Mouse (Mus musculus) erythroblast, embryonic 14.5 days (primary cell): ENCODE results near the gene Ccdc187. TPM values are rescaled to one million over a fixed set of nuclear protein-coding genes. Genes with fewer than 3 reads are reported as not detected.

Source experiments
- H3K27me3 ChIP-seq: 2 replicates; pipeline ENCODE4 v1.6.1; 2012; ENCODE audit warnings: inconsistent platforms; ENCODE audit not compliant: control insufficient read depth
- H3K36me3 ChIP-seq: 2 replicates; pipeline ENCODE4 v1.6.1; 2012; ENCODE audit warnings: mild to moderate bottlenecking, inconsistent platforms; ENCODE audit not compliant: control insufficient read depth
- H3K4me1 ChIP-seq: 2 replicates; pipeline ENCODE4 v1.6.1; 2012; ENCODE audit warnings: inconsistent platforms; ENCODE audit not compliant: control insufficient read depth
- H3K4me3 ChIP-seq: replicated peaks from 2 replicates; pipeline ENCODE3; 2012; ENCODE audit warnings: moderate library complexity, mild to moderate bottlenecking, inconsistent platforms
- H3K9me3 ChIP-seq: 2 replicates; pipeline ENCODE4 v1.6.1; 2012; ENCODE audit warnings: low read length, inconsistent platforms, mixed read lengths; ENCODE audit not compliant: control insufficient read depth
- GATA1 ChIP-seq: IDR thresholded peaks from 2 replicates; pipeline ENCODE4 v1.6.1; 2012; ENCODE audit warnings: low read length, inconsistent platforms, mixed read lengths
- TAL1 ChIP-seq: IDR thresholded peaks from 3 replicates; pipeline ENCODE4 v1.6.1; 2012; ENCODE audit warnings: low read length, inconsistent platforms, mixed read lengths
- polyA plus RNA-seq: library from polyadenylated mRNA; stranded (reverse); fragments of >175 nt; gene quantifications from 2 replicates; pipeline ENCODE4 v1.2.3, GENCODE M21; 2012

The Ccdc187 gene
- polyA plus RNA-seq, 1 experiment: under 0.01 TPM

DNA sequence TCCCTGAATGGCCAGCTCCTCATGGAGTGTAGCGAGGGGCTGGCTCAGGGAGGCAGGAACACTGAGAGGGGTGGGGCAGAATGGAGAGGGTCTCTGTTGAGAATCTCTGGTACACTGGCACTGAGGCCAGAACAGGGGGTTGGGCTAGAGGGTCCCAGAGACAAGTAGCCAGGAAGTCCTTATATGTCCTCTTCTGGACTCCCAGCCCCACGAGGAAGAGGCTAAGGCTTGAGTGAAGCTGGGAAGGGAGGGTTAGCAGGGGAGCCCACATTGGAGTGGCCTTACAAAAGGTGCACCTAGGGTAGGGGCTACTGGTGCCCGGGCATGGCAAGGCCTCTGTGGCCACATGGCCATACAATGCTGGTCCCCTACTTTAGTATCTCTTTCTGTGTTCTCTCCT lies 23.0 kb upstream of the Ccdc187 start:
- H3K9me3 ChIP-seq: no peaks in the 10 kb centered on the region
- H3K4me1 ChIP-seq: peaks cover 10% of the 10 kb centered on the region
- TF ChIP-seq TAL1: no peak
- no peak for TF ChIP-seq GATA1
- H3K4me3 ChIP-seq: no peak overlapping the region
- H3K36me3 ChIP-seq: no peaks in the 10 kb centered on the region
- peaks cover 25% of the 10 kb centered on the region for H3K27me3 ChIP-seq

DNA sequence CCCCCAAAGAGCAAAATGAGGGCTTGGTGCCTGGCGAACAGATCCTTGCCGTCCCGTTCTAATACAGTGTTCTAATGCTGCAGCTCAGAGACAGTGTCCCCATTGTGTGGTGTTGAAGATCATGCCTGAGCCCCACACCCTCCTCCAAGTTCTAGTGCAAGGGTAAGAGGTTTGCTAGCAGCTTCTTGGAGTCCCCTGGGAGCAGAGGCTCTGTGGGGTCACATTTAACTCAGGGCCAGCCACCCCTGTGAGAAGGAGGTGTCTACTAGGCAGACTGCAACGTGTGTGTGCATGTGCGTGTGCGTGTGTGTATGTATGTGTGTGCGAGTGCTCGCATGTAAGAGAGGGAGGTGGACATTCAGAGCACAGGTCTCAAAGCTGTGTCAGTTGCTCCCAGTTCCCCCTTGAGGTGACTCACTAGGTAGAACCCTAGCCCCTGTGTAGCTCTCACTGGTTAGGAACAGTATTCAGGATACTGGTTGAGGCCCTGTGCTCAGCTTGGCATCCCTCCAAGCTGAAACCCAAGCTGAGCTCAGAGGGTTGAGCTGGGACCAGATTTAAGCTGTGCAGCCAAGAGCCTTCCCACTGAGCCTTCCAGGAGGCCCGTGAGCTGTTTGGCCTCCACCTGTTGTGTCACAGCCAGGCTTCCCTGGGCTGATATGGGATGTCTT lies 22.4 kb upstream of the Ccdc187 start:
- Histone ChIP-seq H3K4me1 (peaks cover 10% of the 10 kb centered on the region), H3K36me3 (no peaks in the 10 kb centered on the region), H3K27me3 (peaks cover 25% of the 10 kb centered on the region), H3K4me3 (no peak overlapping the region), H3K9me3 (no peaks in the 10 kb centered on the region)
- TF ChIP-seq GATA1 (no peak), TAL1 (no peak)

DNA sequence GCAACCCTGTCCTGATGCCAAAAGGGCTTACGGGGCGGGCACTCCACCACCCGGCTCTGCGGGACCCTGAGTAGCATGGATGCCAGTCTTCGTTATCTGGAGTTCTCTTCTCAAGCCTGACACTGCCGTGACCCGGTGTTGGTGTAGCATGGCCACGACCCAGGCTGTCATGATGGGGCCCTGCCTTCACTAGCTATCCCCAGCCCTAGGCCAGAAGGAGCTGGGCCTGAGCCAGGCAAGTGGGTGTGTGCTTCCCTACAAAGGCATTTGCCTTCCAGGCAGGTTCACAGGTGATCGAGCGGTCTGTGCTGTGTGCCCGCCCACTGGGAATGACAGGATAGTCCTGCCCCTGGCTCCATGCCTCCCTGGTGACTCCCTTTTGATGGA lies 21.6 kb upstream of the Ccdc187 start:
- H3K4me3 ChIP-seq: peak overlapping the region; percentile 54
- no peak for TF ChIP-seq TAL1
- no peak for TF ChIP-seq GATA1
- peaks cover 10% of the 10 kb centered on the region for H3K4me1 ChIP-seq
- peaks cover 25% of the 10 kb centered on the region for H3K27me3 ChIP-seq
- H3K9me3 ChIP-seq: no peaks in the 10 kb centered on the region
- no peaks in the 10 kb centered on the region for H3K36me3 ChIP-seq

DNA sequence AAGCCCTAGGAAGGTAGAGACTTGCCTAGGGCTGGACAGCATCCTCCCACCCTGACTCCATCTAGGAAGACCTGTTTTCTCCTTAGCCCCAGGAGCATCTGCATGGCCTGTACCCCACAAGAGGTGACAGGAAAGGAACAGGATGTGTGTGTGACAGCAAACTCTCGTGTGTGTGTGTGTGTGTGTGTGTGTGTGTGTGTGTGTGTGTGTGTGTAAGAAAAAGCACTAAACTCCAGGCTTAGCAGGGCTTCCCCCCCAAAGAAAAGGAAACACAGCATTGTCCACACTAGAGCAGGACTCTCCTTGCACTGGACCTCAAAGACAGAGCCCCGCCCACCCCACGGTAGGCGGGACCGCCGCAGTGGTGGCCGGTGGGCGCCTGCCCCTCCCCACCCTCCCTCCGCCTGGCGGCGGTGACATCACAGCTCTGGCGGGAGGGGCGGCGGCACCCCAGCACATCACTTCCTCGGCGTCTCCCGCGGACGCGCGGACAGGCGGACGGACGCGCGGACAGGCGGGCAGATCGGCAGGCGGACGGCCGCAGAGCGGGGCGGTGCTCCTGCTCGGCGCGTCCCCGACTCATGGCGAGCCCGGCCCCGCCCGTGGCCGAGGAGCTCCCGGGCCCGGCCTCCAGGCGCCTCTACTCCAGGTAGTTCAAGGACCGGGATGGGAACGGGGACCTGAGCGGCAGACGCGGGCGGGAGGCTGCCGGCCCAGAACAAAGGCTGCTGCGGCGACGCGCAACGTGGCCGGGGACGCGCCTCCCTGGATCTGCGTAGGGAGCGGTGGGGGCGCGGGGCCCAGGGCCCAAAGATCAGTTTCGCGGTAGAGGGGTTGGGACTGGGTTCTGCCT lies 20.9 kb upstream of the Ccdc187 start, which contains the start of gene Gpsm1:
Gene Gpsm1 (plus strand): TSS at position 444 of the 853 bp plus-strand sequence.
- Histone ChIP-seq H3K4me3 (peak within 1 kb of the TSS; percentile 54), H3K36me3 (no peaks in the 10 kb centered on the region), H3K9me3 (no peaks in the 10 kb centered on the region), H3K4me1 (peaks cover 10% of the 10 kb centered on the region), H3K27me3 (peaks cover 25% of the 10 kb centered on the region)
- no peak for TF ChIP-seq GATA1
- no peak for TF ChIP-seq TAL1

DNA sequence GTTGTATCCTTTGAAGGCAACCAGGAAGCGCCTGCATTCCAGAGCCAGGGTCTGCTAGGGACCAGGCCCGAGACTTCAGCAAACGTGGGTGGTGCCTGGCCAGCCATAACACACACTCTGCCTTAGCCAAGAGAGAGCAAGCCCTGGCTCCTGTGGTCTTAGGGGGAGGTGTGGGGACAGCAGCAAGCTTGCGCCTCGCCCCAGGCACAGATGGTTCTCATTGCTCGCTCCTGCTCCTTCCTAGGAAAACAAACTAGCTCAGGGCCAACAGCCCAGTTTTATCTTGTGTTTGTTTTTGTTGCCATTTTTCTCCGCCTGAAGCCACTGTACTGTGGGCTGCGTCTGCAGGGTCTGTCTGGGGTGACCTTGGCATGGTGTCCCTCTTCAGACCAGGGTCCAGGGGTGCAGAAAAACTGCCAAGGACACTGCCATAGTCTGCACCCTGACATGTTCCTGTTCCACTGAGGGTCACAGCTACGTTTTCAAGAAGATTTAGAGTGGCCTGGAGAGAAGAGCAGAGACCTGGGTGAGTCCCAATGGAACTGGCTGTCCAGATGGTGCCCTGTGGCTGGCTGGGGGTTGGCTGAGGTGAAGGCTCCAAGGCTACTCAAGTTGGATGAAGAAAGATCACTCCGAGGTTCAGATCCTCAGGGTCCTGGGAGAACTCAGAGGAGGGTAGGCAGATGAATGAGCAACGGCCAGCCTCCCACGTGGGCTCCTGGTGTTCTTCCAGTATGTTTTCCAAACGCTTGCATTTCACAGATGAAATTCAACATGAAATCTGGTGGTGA lies 20.1 kb upstream of the Ccdc187 start:
- Histone ChIP-seq H3K27me3 (peaks cover 25% of the 10 kb centered on the region), H3K9me3 (no peaks in the 10 kb centered on the region), H3K36me3 (no peaks in the 10 kb centered on the region), H3K4me3 (no peak overlapping the region), H3K4me1 (peaks cover 10% of the 10 kb centered on the region)
- no peak for TF ChIP-seq TAL1
- TF ChIP-seq GATA1: no peak

DNA sequence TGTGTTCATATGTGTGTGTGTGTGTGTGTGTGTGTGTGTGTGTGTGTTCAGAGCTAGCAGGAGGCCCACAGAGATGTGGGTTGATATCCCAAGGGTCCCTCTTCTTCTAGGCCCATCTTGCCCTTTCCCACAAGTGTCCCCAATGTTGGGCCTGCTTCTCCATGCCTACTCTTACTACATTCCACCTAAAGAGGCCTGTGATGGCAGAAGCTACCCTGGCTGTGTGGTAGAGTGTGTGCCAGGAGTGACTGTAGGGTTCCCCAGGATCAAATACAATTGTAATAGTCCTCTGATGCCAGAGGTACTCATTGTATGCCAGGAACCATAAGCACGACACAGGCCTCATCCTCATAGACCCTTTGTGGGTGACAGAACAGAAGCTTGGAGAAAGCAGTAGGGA lies 19.0 kb upstream of the Ccdc187 start:
- TF ChIP-seq TAL1: no peak
- TF ChIP-seq GATA1: no peak
- H3K4me1 ChIP-seq: peaks cover 10% of the 10 kb centered on the region
- peaks cover 25% of the 10 kb centered on the region for H3K27me3 ChIP-seq
- H3K9me3 ChIP-seq: no peaks in the 10 kb centered on the region
- no peak overlapping the region for H3K4me3 ChIP-seq
- no peaks in the 10 kb centered on the region for H3K36me3 ChIP-seq

DNA sequence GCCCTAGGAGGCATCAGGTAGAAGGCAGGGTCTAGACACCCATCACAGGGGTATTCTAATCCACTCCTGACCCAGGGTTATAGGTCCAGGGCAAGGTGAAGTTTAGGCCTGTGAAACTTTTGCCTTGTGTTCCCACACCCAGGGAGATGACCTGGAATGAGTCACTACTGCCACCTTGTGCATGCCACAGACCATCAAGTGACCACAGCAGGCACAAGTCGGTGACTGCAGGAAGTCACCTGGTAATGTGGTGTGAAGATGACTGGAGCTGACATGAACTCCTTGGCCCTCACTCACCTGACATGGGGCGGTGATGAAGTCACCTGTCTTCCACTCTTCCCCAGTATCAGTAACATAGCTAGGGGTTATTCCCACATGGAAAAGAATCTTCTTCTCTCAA lies 18.5 kb upstream of the Ccdc187 start:
- peaks cover 10% of the 10 kb centered on the region for H3K4me1 ChIP-seq
- H3K4me3 ChIP-seq: no peak overlapping the region
- peaks cover 25% of the 10 kb centered on the region for H3K27me3 ChIP-seq

DNA sequence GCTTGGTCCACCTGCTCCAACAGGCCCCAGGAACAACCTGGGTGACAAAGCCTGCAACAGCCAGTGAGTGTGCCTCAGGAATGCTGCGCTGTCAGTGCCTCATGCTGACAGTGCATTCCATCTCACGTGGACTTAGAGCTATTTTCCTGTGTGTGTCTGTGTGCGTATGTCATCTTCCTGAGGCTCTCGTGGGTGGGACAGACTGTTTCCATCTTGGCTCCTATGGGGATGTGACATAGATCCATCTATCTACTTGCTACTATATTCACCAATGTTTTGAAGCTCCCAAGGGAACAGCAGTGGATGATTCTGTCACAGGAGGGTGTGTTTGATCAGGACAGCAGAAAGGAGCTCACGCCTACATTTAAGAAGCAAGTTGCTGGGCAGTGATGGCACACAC lies 17.6 kb upstream of the Ccdc187 start:
- no peaks in the 10 kb centered on the region for H3K9me3 ChIP-seq
- H3K4me1 ChIP-seq: peaks cover 10% of the 10 kb centered on the region
- peaks cover 24% of the 10 kb centered on the region for H3K27me3 ChIP-seq
- no peaks in the 10 kb centered on the region for H3K36me3 ChIP-seq
- H3K4me3 ChIP-seq: no peak overlapping the region
- TF ChIP-seq TAL1 (no peak), GATA1 (no peak)

More for the DNA sequence above, 18.5 kb upstream of the Ccdc187 start:
- H3K36me3 ChIP-seq: no peaks in the 10 kb centered on the region
- no peaks in the 10 kb centered on the region for H3K9me3 ChIP-seq
- TF ChIP-seq GATA1: no peak
- TF ChIP-seq TAL1: no peak

DNA sequence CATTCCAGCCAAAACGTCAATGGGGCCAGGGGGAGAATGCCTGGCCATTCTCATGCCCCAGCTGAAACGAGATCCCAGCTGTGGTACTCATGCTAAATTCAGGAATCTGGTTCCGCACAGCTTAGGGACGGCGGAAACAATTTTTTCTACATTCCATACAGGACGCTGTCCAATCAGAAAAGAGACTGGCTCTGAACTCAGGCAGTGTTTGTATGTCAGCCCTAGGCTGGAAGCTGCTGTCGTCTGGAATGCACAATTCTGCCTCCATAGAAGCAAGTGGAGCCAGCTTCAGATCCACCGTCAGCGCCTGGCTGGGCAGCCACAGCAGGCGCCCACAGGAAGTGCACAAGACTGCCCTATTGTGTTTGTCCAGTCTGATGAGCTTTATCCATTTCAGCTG lies 15.4 kb upstream of the Ccdc187 start:
- TF ChIP-seq TAL1 (no peak), GATA1 (no peak)
- no peaks in the 10 kb centered on the region for H3K9me3 ChIP-seq
- H3K36me3 ChIP-seq: no peaks in the 10 kb centered on the region
- H3K27me3 ChIP-seq: peaks cover 3% of the 10 kb centered on the region
- H3K4me3 ChIP-seq: no peak overlapping the region
- no peaks in the 10 kb centered on the region; the same call in 1 of the 2 replicates for H3K4me1 ChIP-seq
